Mouse (Mus musculus) regulatory T cell (primary cell): ENCODE data around the gene Syn3.

ENCODE experiments used
- in situ Hi-C: fragments of 300-600 bp; cut with MboI, MseI; formaldehyde crosslinking; loops from one replicate; pipeline ENCODE4 v1.15.1; 2025; ENCODE audit warnings: high pct_unique_total_duplicates

The Syn3 gene

GRCm38 (mm10) chr10:86369346-86369745, 129.3 kb downstream of the Syn3 start:
- in situ Hi-C loops: no loop called here

- in situ Hi-C loops: no loop called here
These were observed 129.9 kb downstream of the Syn3 start for GRCm38 (mm10) chr10:86368811-86369210.

- in situ Hi-C loops: no loop called here
These were observed 131.3 kb downstream of the Syn3 start for GRCm38 (mm10) chr10:86367346-86367745.

GRCm38 (mm10) chr10:86365632-86366092, 133.0 kb downstream of the Syn3 start:
- in situ Hi-C loops: no loop called here

DNA sequence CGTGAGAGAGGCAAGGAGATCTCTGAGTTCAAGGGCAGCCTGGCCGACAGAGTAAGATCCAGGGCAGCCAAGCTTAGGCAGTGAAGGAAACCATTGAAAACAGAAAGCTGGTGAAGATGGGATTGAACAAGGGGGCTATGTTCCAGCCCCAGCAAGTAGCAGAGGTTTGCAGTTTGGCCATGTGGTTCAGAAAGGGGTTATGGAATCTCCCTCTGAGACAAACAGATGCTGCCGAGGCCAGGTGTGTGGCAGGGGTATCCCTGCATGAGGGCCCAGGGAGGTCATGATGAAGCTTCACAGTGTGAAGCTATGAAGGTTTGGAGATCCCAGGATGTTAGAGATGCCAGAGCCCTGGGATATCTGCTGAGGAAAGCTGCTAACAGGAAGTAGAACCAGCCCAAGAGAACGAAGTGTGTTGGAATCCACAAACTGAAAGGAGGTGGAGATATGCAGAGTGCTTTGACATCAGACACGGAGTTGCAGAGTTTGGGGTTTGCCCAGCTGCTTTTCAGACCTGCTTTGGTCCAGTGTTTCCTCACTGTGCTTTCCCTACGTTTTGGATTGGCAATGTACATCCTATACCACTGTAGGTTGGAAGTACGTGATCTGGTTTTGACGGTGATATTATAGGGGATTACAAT, 134.9 kb downstream of the Syn3 start:
- in situ Hi-C loops: no loop called here

- in situ Hi-C loops: no loop called here
These were observed 139.0 kb downstream of the Syn3 start for GRCm38 (mm10) chr10:86359699-86360098.

GRCm38 (mm10) chr10:86359208-86359607, 139.5 kb downstream of the Syn3 start:
- in situ Hi-C loops: no loop called here

DNA sequence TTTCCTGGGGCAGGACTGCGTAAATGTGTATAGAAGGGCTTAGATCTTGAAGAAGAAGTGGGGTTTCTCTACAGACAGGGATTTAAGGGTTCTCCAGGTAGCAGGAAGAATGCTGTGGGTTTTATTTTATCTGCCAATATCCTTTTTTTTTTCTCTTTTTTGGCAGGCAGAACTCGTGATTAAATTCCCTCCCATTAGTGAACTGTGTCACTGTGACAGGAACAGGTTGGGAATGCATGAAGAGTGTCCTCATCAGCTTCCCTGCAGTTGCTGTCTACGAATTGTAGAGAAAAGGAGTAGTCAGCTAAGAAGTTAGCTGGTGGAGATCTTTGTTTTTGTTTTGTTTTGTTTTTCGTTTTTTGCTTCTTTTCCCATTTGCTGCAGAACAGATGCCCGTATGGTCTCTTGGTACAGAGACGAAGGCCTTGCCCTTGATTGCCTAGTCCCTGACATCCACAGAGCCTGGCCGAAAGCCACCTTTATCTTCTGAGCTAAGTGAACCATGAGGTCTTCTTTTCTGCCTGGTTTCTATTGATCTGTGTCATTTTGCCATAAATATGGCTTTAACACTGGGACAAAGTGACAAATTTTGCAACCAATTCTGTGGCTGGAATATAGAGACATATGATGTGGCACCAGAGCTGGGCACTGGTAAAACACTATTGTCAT, 140.3 kb downstream of the Syn3 start:
- in situ Hi-C loops: no loop called here

DNA sequence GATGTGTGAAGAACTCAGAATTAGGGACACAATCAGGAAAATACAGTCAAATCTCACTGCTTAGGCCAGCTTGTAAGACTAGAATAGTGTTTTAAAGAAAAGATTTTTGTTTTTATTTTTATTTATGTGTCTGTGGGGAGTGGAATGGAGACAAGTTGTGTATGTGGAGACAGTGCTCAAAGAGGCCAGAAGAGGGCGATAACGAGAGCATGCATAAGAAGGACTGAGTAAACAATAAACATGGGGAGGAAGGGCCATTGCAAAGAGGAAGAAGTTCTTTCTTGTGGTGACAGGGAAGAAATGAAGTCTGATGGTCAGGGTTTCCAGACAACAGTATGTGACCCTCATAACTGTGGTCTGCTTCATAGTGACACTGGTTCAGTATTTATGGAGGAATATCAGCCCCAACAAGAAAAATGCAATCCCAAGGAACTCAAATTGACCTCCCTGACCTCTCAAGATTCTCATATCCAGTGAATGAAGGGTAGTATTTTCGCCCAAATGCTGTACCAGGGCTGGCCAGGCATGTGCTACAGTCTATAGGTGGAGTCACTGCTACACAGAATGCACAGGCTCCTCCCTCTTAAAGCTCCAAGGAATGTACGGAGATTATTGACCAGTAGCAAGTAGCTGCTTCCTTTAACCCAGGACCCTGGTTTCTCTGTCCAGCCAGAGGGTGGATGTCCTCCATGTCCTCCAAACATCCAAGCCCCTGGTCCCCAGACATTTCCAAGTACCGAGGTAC, 141.7 kb downstream of the Syn3 start:
- in situ Hi-C loops: no loop called here

DNA sequence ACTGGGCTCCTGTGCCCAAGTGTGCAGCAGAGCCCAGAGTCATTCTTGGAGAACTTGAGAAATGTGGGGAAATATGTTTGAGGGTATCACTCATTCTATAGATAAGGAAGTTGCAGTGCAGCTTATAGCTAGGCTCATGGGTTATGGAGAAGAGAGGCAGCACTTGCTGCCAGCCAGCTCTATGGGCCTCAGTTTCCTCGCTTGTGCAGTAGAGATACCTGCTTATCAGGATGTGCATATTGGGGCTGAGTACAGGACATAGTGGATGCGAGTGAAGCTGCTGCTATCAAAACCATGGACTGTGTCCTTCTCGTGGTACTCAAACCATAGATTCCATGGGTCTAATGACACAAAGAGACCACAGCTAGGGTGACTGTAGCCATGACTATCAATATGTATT, 146.2 kb downstream of the Syn3 start:
- in situ Hi-C loops: no loop called here

DNA sequence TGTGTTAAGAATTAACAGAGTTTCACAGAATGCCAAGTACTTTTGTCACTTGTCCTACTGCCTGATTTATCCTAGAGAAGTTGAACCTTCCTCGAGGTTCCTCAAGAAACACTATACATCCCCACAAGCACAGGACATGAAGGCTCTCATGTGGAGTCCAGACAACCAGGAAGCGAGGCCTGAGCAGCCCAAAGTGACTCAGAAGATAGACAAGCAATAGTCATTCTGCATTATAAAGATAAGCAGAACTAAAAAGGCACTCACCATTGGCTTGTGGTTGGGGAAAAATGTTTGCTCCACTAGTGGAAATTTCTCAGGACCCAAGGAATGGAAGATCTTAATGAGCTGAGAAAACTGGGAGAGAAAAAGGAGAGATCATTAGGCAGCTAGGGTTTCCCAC, 147.4 kb downstream of the Syn3 start:
- in situ Hi-C loops: no loop called here

DNA sequence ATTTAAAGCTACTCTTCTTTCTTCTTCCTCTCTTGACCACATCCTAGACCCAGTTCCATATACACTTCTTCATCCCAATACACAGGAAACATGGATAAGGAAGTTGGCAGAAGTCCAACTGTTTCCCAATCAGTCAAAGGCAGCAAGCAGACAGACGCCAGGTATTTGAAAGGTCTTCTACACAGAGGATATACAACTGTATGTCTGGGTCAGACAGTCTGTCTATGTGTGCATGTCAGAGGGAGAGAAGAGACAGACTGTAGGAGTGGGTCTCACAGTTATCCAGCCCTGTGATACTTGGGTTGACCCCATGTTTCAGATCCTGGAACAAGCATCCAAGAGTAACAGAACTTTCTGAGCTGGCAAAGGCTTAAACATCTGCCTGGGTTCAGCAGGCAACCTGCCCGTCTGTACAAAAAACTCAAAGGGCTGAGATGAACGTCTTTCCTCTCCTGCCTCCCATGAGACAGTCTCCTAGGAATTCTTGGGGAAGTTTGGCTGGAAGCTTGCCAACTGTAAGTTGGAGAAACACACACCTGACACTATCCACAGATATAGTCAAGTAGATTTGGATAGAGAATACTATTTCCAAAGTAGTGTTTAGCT, 152.4 kb downstream of the Syn3 start:
- in situ Hi-C loops: no loop called here

DNA sequence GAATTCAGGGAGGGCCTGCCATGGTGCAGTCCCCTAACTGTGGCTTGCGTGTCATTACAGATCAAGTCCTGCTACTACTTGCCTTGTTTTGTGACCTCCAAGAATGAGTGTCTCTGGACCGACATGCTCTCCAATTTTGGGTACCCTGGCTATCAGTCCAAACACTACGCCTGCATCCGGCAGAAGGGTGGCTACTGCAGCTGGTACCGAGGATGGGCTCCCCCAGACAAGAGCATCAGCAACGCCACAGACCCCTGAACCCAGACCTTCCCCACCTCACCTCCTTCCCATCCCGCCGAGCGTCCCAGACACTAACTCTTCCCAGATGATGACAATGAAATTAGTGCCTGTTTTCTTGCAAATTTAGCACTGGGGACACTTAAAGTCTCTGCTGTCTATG, 153.1 kb downstream of the Syn3 start:
- in situ Hi-C loops: no loop called here

DNA sequence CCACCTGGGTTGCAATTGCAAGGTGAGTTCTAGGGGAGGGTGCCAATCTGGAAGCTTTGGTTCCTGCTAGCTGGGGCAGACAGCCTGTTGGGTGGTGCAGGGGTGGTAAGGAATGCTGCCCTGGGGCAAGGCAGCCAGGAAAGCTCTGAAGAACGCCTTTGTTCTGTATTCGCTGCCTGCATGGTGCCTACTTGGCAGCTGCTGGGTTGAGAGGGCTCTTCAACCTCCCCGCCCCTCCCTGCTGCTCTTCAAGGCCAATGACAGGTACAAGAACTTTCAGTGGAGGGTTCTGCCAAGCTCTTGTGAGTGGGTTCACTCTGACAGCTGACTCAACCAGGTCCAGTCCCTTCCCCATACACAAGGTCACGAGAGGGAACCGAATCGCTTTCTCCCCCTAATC, 154.0 kb downstream of the Syn3 start:
- in situ Hi-C loops: no loop called here

GRCm38 (mm10) chr10:86343931-86344330, 154.8 kb downstream of the Syn3 start:
- in situ Hi-C loops: no loop called here

- in situ Hi-C loops: no loop called here
These were observed 155.3 kb downstream of the Syn3 start for GRCm38 (mm10) chr10:86343362-86343761.

DNA sequence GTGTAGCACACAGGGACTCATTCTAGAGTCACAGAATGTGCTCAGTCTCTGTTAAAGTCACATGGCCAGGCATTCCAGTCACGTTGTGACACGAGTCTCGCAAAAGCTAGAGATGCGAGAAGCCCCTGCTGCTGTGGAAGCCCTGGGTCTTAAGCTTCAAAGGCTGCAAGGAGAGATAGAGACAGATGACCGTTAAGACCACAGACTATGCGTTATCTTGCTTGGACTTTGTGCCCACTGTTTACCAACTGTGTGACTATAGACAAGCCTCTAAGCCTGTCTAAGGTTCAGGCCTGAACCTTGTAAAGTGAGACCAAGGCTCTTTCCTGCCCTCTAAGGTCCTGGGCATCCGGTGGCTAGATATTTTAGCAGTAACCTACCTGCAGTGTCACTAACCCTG, 156.0 kb downstream of the Syn3 start:
- in situ Hi-C loops: no loop called here

GRCm38 (mm10) chr10:86342151-86342550, 156.5 kb downstream of the Syn3 start:
- in situ Hi-C loops: no loop called here

GRCm38 (mm10) chr10:86341589-86341988, 157.1 kb downstream of the Syn3 start:
- in situ Hi-C loops: no loop called here

GRCm38 (mm10) chr10:86340991-86341527, 157.6 kb downstream of the Syn3 start:
- in situ Hi-C loops: no loop called here

DNA sequence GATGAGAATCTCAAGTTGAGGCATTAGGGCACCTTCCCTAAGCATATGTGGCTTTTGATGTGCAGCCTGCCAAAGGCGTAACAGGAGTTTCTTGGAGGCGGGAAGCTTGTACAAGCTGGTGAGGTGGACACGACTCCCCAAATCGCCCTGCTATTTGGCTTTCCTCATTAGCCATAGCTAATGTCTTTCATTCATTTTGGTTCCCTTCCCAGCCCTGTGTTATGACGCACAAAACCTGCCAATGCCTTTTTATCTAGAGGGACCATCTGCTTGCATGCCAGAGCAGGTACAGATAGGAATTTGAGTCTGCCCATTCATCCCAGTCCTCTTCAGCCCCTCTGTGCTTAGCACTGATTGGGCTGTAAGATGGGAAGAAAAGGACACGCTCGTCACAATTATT, 158.3 kb downstream of the Syn3 start:
- in situ Hi-C loops: no loop called here
